Mouse (Mus musculus): ENCODE measurements around the gene Grm1. TPM values are rescaled to one million over a fixed set of nuclear protein-coding genes. Genes with fewer than 3 reads are reported as not detected.

Gene Grm1
- total RNA-seq, 2 experiments from 2014 or later: 0.34 TPM; not detected in 1

DNA sequence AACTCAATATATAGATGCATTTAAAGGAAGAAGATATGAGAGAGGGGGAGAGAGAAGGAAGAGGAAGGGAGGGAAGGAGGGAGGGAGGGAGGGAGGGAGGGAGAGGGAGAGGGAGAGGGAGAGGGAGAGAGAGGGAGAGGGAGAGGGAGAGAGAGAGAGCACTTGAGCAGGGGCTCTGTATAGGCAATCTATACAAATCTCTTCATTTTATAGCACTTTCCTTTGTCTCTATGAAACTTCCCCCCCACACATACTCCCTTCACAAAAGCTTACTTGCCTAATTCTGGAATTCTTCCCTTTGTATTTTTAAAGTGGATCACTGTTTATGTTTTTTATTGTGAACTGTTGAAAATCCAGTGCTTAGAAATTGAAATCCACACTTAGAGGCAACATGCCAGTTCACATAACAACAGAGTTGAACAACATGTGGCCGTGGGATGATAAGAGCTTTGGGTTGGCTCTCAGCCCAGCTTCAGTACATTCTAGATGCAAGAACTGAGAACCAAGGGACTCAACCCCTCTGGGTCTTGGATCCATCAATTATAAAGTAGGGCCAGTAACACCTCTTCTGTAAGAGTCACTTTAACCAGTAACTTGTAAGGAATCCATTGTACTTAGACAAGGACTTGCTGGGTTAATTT is 345.0 kb downstream of the Grm1 start:
- peak in 1 of 2 experiments; percentile 19 for DNase-seq (ENCODE audit: low spot score in 2 of 2)

DNA sequence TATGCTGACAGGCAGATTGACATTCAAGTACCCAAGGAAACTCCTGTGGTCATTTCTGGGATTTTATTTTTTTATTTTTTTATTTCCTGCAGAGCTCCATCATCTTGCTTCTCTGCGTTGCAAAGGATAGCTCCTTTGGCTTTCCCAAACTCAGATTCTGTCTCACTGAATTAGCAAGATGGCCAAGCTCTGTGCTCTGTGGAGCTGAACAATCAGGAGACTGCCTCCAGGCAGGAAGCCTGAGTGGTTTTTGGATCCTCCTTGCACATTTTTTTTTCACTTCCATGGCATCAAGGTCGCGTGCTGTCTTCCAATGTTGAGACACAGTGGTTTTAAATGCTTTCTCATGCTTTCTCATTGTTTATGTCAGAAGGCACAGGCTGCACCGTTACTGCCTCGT is 347.6 kb downstream of the Grm1 start:
- DNase-seq (ENCODE audit: low spot score in 2 of 2): no peak

DNA sequence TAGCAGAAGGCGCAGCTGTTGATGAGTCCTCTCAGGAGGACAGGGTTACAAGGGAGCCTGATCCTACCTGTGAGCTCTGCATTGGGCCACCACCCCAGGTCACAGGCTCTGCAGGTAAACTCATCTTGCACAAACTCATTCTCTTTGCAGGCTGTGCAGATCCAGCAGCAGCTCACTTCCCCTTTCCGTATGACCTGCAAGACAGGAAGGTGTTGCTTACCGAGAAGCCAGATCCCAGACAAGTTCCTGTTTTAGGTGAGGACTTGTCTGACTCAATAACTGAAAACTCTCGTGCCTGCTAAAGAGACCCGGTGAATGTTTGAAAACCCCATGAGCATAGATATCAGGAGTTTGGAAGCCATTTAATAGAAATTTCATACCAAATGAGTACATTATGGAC is 349.1 kb downstream of the Grm1 start:
- DNase-seq (ENCODE audit: low spot score in 2 of 2): no peak

DNA sequence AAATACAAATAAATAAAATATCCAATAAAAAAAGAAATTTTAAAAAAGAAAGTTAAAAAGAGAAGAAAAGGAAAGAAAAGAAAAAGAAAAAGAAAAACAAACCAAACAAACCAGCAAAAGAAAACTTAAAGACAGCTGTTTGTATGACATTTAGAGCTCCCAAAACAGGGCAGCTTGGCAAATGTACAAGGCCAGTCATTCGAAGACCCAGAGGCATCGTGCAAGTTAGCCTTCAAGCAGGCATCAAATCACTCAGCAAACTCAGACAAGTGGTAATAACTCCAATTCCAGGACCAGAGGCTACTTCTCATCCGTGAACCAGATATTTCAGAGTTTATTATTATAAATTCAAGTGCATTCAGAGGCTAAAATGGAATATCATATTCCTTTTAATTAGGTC is 355.7 kb downstream of the Grm1 start:
- no peak for DNase-seq (ENCODE audit: low spot score in 2 of 2)

DNA sequence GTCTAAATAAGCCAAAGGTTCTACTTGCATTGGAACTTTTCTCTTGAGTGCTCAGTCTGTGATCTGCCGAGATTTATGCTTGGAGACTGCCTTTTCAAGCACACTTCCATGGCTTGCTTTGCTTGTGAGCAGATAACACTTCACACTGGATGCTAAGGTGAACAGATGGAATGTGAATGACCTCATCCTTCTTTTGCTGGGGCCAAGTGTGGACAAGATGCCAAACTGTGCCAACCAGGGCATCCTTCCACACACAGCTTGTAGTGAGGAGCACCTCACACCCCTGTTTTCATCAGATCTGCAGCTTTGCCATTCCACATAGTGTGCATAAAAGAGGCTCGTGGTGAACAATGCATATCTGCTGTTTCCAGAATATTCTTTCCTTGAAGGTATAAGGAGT is 371.3 kb downstream of the Grm1 start:
- no peak for DNase-seq (ENCODE audit: low spot score in 2 of 2)

- DNase-seq (ENCODE audit: low spot score in 2 of 2): no peak
Measured at GRCm38 (mm10) chr10:10710359-10710758, 371.8 kb downstream of the Grm1 start.

DNA sequence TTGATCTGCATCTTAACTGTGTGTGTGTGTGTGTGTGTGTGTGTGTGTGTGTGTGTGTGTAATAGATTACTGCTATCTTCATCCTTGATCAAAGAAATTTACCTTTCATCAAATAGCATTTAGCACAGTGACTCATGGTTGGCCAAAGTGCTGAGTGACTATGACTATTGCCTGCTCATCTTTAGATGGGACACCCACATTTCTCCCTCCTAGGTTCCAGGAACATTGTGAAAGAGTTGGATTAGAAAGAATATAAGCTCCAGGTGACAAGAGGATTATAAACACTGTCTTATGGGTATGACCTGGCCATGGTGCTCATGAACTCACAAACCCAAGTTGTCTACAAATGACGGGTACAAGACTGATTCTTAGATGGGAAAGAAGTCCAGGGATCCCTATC is 374.1 kb downstream of the Grm1 start:
- no peak for DNase-seq (ENCODE audit: low spot score in 2 of 2)

- no peak for DNase-seq (ENCODE audit: low spot score in 2 of 2)
Measured at GRCm38 (mm10) chr10:10701326-10701725, 380.8 kb downstream of the Grm1 start.

- no peak for DNase-seq (ENCODE audit: low spot score in 2 of 2)
Measured at GRCm38 (mm10) chr10:10700903-10701302, 381.3 kb downstream of the Grm1 start.

GRCm38 (mm10) chr10:10697497-10697896 is 384.7 kb downstream of the Grm1 start:
- DNase-seq (ENCODE audit: low spot score in 2 of 2): no peak

GRCm38 (mm10) chr10:10689668-10690223 is 392.4 kb downstream of the Grm1 start:
- no peak for DNase-seq (ENCODE audit: low spot score in 2 of 2)

- peak in 1 of 2 experiments; percentile 14 for DNase-seq (ENCODE audit: low spot score in 2 of 2)
Measured at GRCm38 (mm10) chr10:10688907-10689667, 393.1 kb downstream of the Grm1 start.

DNA sequence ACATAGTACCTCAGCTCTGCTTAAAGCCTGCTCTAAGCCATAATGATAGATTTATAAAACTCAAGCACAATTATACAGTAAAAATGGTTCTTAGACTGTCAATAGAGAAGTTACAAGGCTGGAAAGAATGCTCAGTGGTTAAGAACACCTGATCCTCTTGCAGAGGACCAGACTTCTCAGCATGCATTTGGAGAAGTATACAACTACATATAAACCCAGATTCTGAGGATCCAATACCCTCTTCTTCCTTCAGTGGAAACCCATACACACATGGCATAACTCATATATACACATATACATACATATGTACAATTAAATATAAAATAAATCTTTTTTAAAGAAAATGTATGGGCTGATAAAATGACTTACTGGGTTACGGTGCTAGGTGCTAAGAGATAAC is 401.1 kb downstream of the Grm1 start, which contains the start of gene Gm10944:
Gene Gm10944, plus strand, starts transcription at position 301 of the 400 bp plus-strand sequence.
- no peak for DNase-seq (ENCODE audit: low spot score in 2 of 2)

- DNase-seq (ENCODE audit: low spot score in 2 of 2): no peak
Measured at GRCm38 (mm10) chr10:10659976-10660375, 422.2 kb downstream of the Grm1 start.

DNA sequence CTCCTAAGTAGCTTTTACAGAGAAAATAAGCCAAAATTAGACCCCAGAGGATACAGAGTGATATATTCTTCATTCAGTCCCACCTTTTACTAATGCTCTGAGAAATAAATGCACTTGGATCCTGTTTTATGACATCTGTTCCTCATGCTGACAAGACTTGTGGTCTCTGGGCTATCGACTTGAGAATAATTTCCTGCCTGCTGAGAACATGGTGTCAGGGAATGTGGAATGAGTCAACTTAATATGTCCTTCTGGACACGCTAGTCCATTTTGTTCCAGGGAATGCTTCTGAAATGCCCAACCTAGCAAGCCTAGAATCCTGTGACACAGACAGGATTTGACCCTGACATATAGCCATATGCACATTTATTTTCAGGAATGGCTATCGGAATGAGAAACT is 423.0 kb downstream of the Grm1 start:
- DNase-seq (ENCODE audit: low spot score in 2 of 2): no peak

- no peak for DNase-seq (ENCODE audit: low spot score in 2 of 2)
Measured at GRCm38 (mm10) chr10:10656621-10657020, 425.5 kb downstream of the Grm1 start.

- DNase-seq (ENCODE audit: low spot score in 2 of 2): no peak
Measured at GRCm38 (mm10) chr10:10655991-10656390, 426.2 kb downstream of the Grm1 start.

Other genes starting within 250 kb of the Grm1 start
- 10 to 100 TPM; 14.3 to 16.5 TPM for gene Shprh, start 67.1 kb upstream of the Grm1 start, total RNA-seq (2021)
- gene Fbxo30, start 199.0 kb upstream of the Grm1 start, total RNA-seq (2021): 10 to 100 TPM; 21.2 to 23.5 TPM

All from gastrocnemius, postnatal 4 days (tissue).